Mouse (Mus musculus): Measurements from ENCODE around the gene Cyth1. TPM values are rescaled to one million over a fixed set of nuclear protein-coding genes. Genes with fewer than 3 reads are reported as not detected.

Cyth1 gene
- polyA plus RNA-seq, 1 experiment = 47.7 TPM

DNA sequence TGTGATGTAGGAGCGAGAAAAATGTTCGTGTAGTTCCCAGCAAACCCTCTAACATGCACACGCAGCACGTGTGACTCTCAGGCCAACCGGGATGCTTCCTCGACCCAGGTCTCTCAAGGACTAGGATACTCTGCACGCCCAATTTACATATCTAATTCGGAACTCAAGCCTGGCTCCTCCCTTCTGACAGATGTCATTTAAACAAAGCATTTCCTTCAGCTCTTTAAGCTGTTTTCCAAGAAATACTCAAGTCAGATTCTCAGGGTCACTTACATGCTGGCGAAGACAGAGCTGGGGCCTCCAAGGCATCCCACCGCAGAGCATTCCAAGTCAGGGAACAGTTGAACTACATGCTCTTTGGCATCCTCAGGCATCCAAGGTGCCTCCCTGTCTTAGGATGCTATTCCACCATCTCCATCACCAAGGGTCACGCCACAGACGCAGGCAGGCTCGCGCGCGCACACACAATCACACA is 40.7 kb upstream of the Cyth1 start:
- WGBS = 4% methylated on average over 16 of the region's 16 CpGs
- peaks cover 14% of the 10 kb centered on the region for H3K36me3 ChIP-seq (ENCODE audit: control insufficient read depth, insufficient read depth, low read length)
- peaks cover 13% of the 10 kb centered on the region; the same call in 1 of the 2 replicates for H3K4me1 ChIP-seq (ENCODE audit: control insufficient read depth, insufficient read depth, insufficient read length)
- peak overlapping the region; percentile 74 for H3K4me3 ChIP-seq (ENCODE audit: extremely low read depth, insufficient read depth, insufficient read length)
- H3K27me3 ChIP-seq (ENCODE audit: control insufficient read depth, insufficient read depth, low read length) = no peaks in the 10 kb centered on the region
- no peak overlapping the region for H3K27ac ChIP-seq (ENCODE audit: insufficient read depth, low read length)
- no peak for DNase-seq (ENCODE audit: low read depth in 1 of 2, low spot score in 2 of 2)
- TF ChIP-seq POLR2A (IDR thresholded peaks at IDR 0.05; ENCODE audit: low read depth, low read length) (no peak), CTCF (IDR thresholded peaks at IDR 0.05; ENCODE audit: extremely low read depth, insufficient read depth, insufficient read length, insufficient replicate concordance) (no peak)

GRCm38 (mm10) chr11:118287573-118287972 is 39.2 kb upstream of the Cyth1 start:
- H3K27ac ChIP-seq (ENCODE audit: insufficient read depth, low read length) = no peak overlapping the region
- 92% methylated on average over 9 of the region's 9 CpGs for WGBS
- no peaks in the 10 kb centered on the region for H3K27me3 ChIP-seq (ENCODE audit: control insufficient read depth, insufficient read depth, low read length)
- peaks cover 26% of the 10 kb centered on the region for H3K36me3 ChIP-seq (ENCODE audit: control insufficient read depth, insufficient read depth, low read length)
- TF ChIP-seq POLR2A (IDR thresholded peaks at IDR 0.05; ENCODE audit: low read depth, low read length) = no peak
- TF ChIP-seq CTCF (IDR thresholded peaks at IDR 0.05; ENCODE audit: extremely low read depth, insufficient read depth, insufficient read length, insufficient replicate concordance) = no peak
- DNase-seq (ENCODE audit: low read depth in 1 of 2, low spot score in 2 of 2) = no peak
- peaks cover 13% of the 10 kb centered on the region; the same call in 1 of the 2 replicates for H3K4me1 ChIP-seq (ENCODE audit: control insufficient read depth, insufficient read depth, insufficient read length)
- H3K4me3 ChIP-seq (ENCODE audit: extremely low read depth, insufficient read depth, insufficient read length) = no peak overlapping the region

- DNase-seq (ENCODE audit: low read depth in 1 of 2, low spot score in 2 of 2) = no peak
- WGBS = 94% methylated on average over 9 of the region's 9 CpGs
These were observed 38.0 kb upstream of the Cyth1 start for GRCm38 (mm10) chr11:118286434-118286833.

DNA sequence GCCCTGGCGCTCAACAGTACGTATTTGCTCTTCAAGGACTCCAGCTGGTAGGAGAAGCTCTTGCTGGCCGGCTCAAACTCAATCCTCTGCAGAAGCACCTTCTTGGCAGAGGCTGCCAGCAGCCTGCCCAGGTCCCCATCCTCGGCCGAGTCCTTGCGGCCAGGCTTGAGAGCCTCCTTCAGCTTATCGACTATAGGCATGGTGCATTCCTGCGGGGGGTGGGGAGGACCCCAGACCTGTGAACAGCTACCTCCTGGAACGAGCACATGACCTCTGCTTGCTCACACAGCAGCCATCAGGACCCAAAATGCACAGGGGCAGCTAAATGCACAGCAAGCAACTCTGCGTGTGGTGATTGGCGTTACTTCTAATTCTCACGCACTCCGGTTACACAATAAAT is 37.4 kb upstream of the Cyth1 start:
- DNase-seq (ENCODE audit: low read depth in 1 of 2, low spot score in 2 of 2) = no peak
- peaks cover 13% of the 10 kb centered on the region; the same call in 1 of the 2 replicates for H3K4me1 ChIP-seq (ENCODE audit: control insufficient read depth, insufficient read depth, insufficient read length)
- TF ChIP-seq CTCF (IDR thresholded peaks at IDR 0.05; ENCODE audit: extremely low read depth, insufficient read depth, insufficient read length, insufficient replicate concordance) (no peak), POLR2A (IDR thresholded peaks at IDR 0.05; ENCODE audit: low read depth, low read length) (no peak)
- H3K36me3 ChIP-seq (ENCODE audit: control insufficient read depth, insufficient read depth, low read length) = peaks cover 31% of the 10 kb centered on the region
- WGBS = 96% methylated on average over 13 of the region's 13 CpGs
- H3K4me3 ChIP-seq (ENCODE audit: extremely low read depth, insufficient read depth, insufficient read length) = no peak overlapping the region
- H3K27me3 ChIP-seq (ENCODE audit: control insufficient read depth, insufficient read depth, low read length) = no peaks in the 10 kb centered on the region
- no peak overlapping the region for H3K27ac ChIP-seq (ENCODE audit: insufficient read depth, low read length)

More at GRCm38 (mm10) chr11:118286434-118286833, 38.0 kb upstream of the Cyth1 start:
- TF ChIP-seq POLR2A (IDR thresholded peaks at IDR 0.05; ENCODE audit: low read depth, low read length) (no peak), CTCF (IDR thresholded peaks at IDR 0.05; ENCODE audit: extremely low read depth, insufficient read depth, insufficient read length, insufficient replicate concordance) (no peak)
- Histone ChIP-seq H3K27me3 (ENCODE audit: control insufficient read depth, insufficient read depth, low read length) (no peaks in the 10 kb centered on the region), H3K4me3 (ENCODE audit: extremely low read depth, insufficient read depth, insufficient read length) (no peak overlapping the region), H3K27ac (ENCODE audit: insufficient read depth, low read length) (no peak overlapping the region), H3K4me1 (ENCODE audit: control insufficient read depth, insufficient read depth, insufficient read length) (peaks cover 13% of the 10 kb centered on the region; the same call in 1 of the 2 replicates), H3K36me3 (ENCODE audit: control insufficient read depth, insufficient read depth, low read length) (peaks cover 31% of the 10 kb centered on the region)

DNA sequence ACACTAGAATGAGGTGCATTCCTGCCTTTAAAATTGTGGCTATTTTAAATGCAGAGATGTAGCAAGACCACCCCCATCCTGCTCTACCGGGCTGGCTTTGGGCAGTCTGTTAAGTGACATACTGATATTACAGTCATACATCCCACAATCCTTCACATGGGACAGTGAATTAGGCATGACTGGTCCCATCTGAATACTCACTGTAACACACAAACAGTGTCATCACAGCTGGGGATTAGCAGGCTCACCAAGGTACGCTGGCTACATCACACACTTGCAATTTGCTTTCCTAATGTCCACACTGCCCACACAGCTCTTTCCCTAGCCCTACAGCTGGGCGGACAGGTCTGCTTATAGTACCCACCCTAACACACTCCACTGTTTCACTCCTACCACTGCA is 31.8 kb upstream of the Cyth1 start:
- TF ChIP-seq CTCF (IDR thresholded peaks at IDR 0.05; ENCODE audit: extremely low read depth, insufficient read depth, insufficient read length, insufficient replicate concordance) = no peak
- no peak for TF ChIP-seq POLR2A (IDR thresholded peaks at IDR 0.05; ENCODE audit: low read depth, low read length)
- peaks cover 2% of the 10 kb centered on the region; the same call in 1 of the 2 replicates for H3K4me1 ChIP-seq (ENCODE audit: control insufficient read depth, insufficient read depth, insufficient read length)
- no peak for DNase-seq (ENCODE audit: low read depth in 1 of 2, low spot score in 2 of 2)
- H3K36me3 ChIP-seq (ENCODE audit: control insufficient read depth, insufficient read depth, low read length) = peaks cover 32% of the 10 kb centered on the region
- WGBS = 90% methylated on average over 3 of the region's 3 CpGs
- no peak overlapping the region for H3K27ac ChIP-seq (ENCODE audit: insufficient read depth, low read length)
- H3K4me3 ChIP-seq (ENCODE audit: extremely low read depth, insufficient read depth, insufficient read length) = no peak overlapping the region
- H3K27me3 ChIP-seq (ENCODE audit: control insufficient read depth, insufficient read depth, low read length) = no peaks in the 10 kb centered on the region

- 72% methylated on average over 7 of the region's 7 CpGs for WGBS
- Histone ChIP-seq H3K27me3 (ENCODE audit: control insufficient read depth, insufficient read depth, low read length) (no peaks in the 10 kb centered on the region), H3K4me3 (ENCODE audit: extremely low read depth, insufficient read depth, insufficient read length) (no peak overlapping the region), H3K36me3 (ENCODE audit: control insufficient read depth, insufficient read depth, low read length) (peaks cover 30% of the 10 kb centered on the region), H3K27ac (ENCODE audit: insufficient read depth, low read length) (peak overlapping the region; percentile 54), H3K4me1 (ENCODE audit: control insufficient read depth, insufficient read depth, insufficient read length) (peaks cover 2% of the 10 kb centered on the region; the same call in 1 of the 2 replicates)
- TF ChIP-seq POLR2A (IDR thresholded peaks at IDR 0.05; ENCODE audit: low read depth, low read length) = no peak; the same call in 1 of the 2 replicates
- no peak for TF ChIP-seq CTCF (IDR thresholded peaks at IDR 0.05; ENCODE audit: extremely low read depth, insufficient read depth, insufficient read length, insufficient replicate concordance)
- DNase-seq (ENCODE audit: low read depth in 1 of 2, low spot score in 2 of 2) = no peak
These were observed 27.9 kb upstream of the Cyth1 start for GRCm38 (mm10) chr11:118276328-118276727.

- DNase-seq (ENCODE audit: low read depth in 1 of 2, low spot score in 2 of 2) = no peak
- peaks cover 2% of the 10 kb centered on the region; the same call in 1 of the 2 replicates for H3K4me1 ChIP-seq (ENCODE audit: control insufficient read depth, insufficient read depth, insufficient read length)
- H3K4me3 ChIP-seq (ENCODE audit: extremely low read depth, insufficient read depth, insufficient read length) = no peak overlapping the region
- no peak overlapping the region for H3K27ac ChIP-seq (ENCODE audit: insufficient read depth, low read length)
- WGBS = 38% methylated on average over 9 of the region's 9 CpGs
- H3K36me3 ChIP-seq (ENCODE audit: control insufficient read depth, insufficient read depth, low read length) = peaks cover 35% of the 10 kb centered on the region
- TF ChIP-seq CTCF (IDR thresholded peaks at IDR 0.05; ENCODE audit: extremely low read depth, insufficient read depth, insufficient read length, insufficient replicate concordance) (no peak), POLR2A (IDR thresholded peaks at IDR 0.05; ENCODE audit: low read depth, low read length) (no peak)
- H3K27me3 ChIP-seq (ENCODE audit: control insufficient read depth, insufficient read depth, low read length) = no peaks in the 10 kb centered on the region
These were observed 26.7 kb upstream of the Cyth1 start for GRCm38 (mm10) chr11:118275092-118275491.
